Mouse (Mus musculus) heart, postnatal 0 days (tissue): Measurements from ENCODE around the gene Rere.

Experiments used
- CTCF ChIP-seq: IDR thresholded peaks from 2 replicates; pipeline ENCODE4 v1.5.1; 2016; ENCODE audit warnings: antibody characterized with exemption, control low read depth, low read depth
- EP300 ChIP-seq: IDR thresholded peaks from 2 replicates; pipeline ENCODE4 v1.6.1; 2016; ENCODE audit warnings: antibody characterized with exemption, low read depth

DNA sequence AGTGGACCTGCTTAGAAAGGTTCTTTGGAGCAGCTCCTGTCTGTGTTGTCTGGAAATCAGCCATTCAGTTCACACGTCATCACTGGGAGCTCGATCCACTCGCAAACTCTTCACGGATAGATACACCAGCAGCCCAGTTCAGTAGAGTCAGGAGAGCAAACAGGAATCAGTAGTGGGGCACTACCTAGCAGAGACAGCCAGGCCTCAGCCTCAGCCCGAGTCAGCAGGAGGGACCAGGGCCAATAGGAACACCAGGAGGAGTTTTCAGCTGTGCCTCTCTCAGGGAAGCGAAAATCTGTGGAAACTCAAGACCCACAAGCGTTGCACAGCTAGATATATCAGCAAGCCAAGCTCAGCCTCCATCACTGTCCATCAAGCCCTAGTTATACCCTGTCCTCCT, 264.3 kb downstream of the Rere start:
- no peak for TF ChIP-seq CTCF
- TF ChIP-seq EP300, result no peak
